Mouse (Mus musculus) embryonic facial prominence, embryonic 10.5 days (tissue): ENCODE data around the gene Cd86. TPM values are rescaled to one million over a fixed set of nuclear protein-coding genes. Genes with fewer than 3 reads are reported as not detected.

Experiments
- DNase-seq: peaks from one replicate; pipeline ENCODE4 v3.0.0-alpha.2; 2017; ENCODE audit warnings: low spot score
- H3K27ac ChIP-seq: fragments of 300-500 bp; sonication (generic); replicated peaks from 2 replicates; pipeline ENCODE4 v1.5.1; 2016; ENCODE audit warnings: mild to moderate bottlenecking
- H3K27me3 ChIP-seq: fragments of 300-500 bp; sonication (generic); replicated peaks from 2 replicates; pipeline ENCODE4 v1.6.1; 2016; ENCODE audit warnings: low read depth, mild to moderate bottlenecking; ENCODE audit not compliant: poor library complexity, severe bottlenecking
- H3K36me3 ChIP-seq: fragments of 300-500 bp; sonication (generic); replicated peaks from 2 replicates; pipeline ENCODE4 v1.6.1; 2016; ENCODE audit warnings: mild to moderate bottlenecking, moderate library complexity
- H3K4me1 ChIP-seq: fragments of 300-500 bp; sonication (generic); 2 replicates; pipeline ENCODE4 v1.6.1; 2016
- H3K4me3 ChIP-seq: fragments of 300-500 bp; sonication (generic); 2 replicates; pipeline ENCODE4 v1.5.1; 2016; ENCODE audit warnings: mild to moderate bottlenecking, moderate library complexity
- H3K9me3 ChIP-seq: fragments of 300-500 bp; sonication (generic); 2 replicates; pipeline ENCODE4 v1.6.1; 2016; ENCODE audit warnings: mild to moderate bottlenecking
- WGBS: fragments of 180-500 bp; shearing (Covaris S2); methylation state at CpG from one replicate; pipeline ENCODE4 v1.1.7; 2016; 5-methylcytosine and 5-hydroxymethylcytosine counted together
- polyA plus RNA-seq: library from polyadenylated mRNA; unstranded; fragments of >200 nt; fragmentation: Nextera tagmentation; extraction: Ambion mirVana; gene quantifications from 2 replicates; pipeline ENCODE4 v1.2.1, GENCODE M21; 2016

Gene Cd86
- polyA plus RNA-seq, 1 experiment from 2014 or later: 0.93 TPM

GRCm38 (mm10) chr16:36561386-36562338, 104.2 kb downstream of the Cd86 start, which contains the start of gene Casr:
Casr (minus strand) TSS chr16:36562141.
- Histone ChIP-seq H3K4me1 (peaks cover 16% of the 10 kb centered on the region), H3K4me3 (peak within 1 kb of the TSS; percentile 61), H3K9me3 (no peaks in the 10 kb centered on the region), H3K27me3 (peaks cover 40% of the 10 kb centered on the region), H3K36me3 (no peaks in the 10 kb centered on the region), H3K27ac (no peak within 1 kb of the TSS)
- DNase-seq: peak; percentile 37
- 2% methylated on average over 36 of the region's 36 CpGs for WGBS

- Histone ChIP-seq H3K4me1 (peaks cover 16% of the 10 kb centered on the region), H3K4me3 (no peak overlapping the region), H3K9me3 (no peaks in the 10 kb centered on the region), H3K27me3 (peaks cover 40% of the 10 kb centered on the region), H3K27ac (no peak overlapping the region), H3K36me3 (no peaks in the 10 kb centered on the region)
- no peak for DNase-seq
- 90% methylated on average over 6 of the region's 6 CpGs for WGBS
These were observed 106.3 kb downstream of the Cd86 start for GRCm38 (mm10) chr16:36559573-36559972.

GRCm38 (mm10) chr16:36555672-36556165, 110.2 kb downstream of the Cd86 start:
- Histone ChIP-seq H3K36me3 (no peaks in the 10 kb centered on the region), H3K27me3 (peaks cover 11% of the 10 kb centered on the region), H3K4me3 (no peak overlapping the region), H3K27ac (no peak overlapping the region), H3K4me1 (peaks cover 5% of the 10 kb centered on the region; the same call in 1 of the 2 replicates), H3K9me3 (peaks cover 7% of the 10 kb centered on the region; the same call in 1 of the 2 replicates)
- 72% methylated on average over 10 of the region's 10 CpGs for WGBS
- DNase-seq: no peak

Other genes starting within 250 kb of the Cd86 start
- gene Stfa3, start 210.7 kb downstream of the Cd86 start, polyA plus RNA-seq: not detected in 2 replicates
- 0.18 and 0.26 TPM in 2 replicates for gene Casr, start 103.9 kb downstream of the Cd86 start, polyA plus RNA-seq
- 1.0 and 1.7 TPM in 2 replicates for gene Ildr1, start 27.9 kb upstream of the Cd86 start, polyA plus RNA-seq
- 2.0 and 3.0 TPM in 2 replicates for gene Slc15a2, start 118.9 kb upstream of the Cd86 start, polyA plus RNA-seq
- 69.2 and 74.6 TPM in 2 replicates for gene Iqcb1, start 162.3 kb upstream of the Cd86 start, polyA plus RNA-seq
- 1.4 and 2.1 TPM in 2 replicates for gene Eaf2, start 208.9 kb upstream of the Cd86 start, polyA plus RNA-seq
- gene Golgb1, start 209.1 kb upstream of the Cd86 start, polyA plus RNA-seq: 76.0 and 80.5 TPM in 2 replicates